Comparison of ENCODE assay signal across 8 mouse cellular contexts in the genomic region with DNA sequence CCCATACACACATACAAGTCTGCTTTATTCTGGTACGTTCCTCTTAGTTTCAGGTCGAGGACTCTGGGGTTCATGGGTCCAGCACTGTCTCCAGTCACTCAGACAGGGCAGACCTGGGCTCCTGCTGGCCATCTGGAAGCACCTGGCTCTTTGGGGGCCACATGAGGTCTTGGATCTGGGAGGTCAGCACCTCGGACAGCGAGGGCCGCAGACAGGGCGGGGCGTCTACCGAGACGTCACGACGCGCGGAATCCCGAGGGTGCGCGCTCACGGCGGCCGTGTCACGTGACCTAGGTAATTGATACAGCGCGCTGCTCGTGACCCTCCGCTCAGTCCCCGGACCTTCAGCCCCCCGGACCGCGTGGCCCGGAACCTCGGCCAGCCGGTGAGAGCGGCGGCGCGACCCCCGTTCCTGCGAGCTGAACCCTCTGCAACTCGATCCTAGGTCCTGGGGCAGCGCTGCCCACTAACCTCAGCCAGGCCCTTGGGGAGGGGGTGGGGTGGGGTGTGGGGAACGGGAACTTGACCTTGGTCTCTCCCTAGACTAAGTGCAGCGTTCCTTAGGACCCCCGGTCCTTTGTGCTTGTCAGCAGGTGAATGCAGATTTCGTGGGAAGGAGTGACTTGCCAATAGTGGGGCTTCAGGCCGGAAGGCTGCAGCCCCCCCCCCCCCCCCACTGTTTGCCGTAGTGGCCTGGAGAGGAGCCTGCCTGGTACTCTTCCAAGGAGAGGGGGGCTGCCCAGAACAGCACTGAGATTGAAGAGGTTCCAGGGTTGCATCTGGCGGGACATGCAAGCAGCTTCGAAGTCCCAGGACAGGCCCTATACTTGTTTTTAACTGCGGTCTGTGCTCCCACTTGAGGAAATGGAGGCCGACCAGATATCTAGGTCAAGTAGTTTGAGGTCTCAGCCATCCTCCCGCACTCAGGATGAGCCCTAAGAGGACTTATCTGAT. TPM values are rescaled to one million over a fixed set of nuclear protein-coding genes. Genes with fewer than 3 reads are reported as not detected.
A peak's percentile ranks its signal among the peaks of the same experiment; 100 is the strongest.
DNase-seq lines count a peak whose midpoint lies in the region; ATAC-seq and TF ChIP-seq lines count a peak whose summit lies in the region.

A gene (plus strand): TSS at position 288 of the 954 bp plus-strand sequence.

- H3K27me3 ChIP-seq in Patski, result peaks cover 8% of the 10 kb centered on the region

- POLR2A ChIA-PET in Patski (lab: Charles Lee), result no interaction called here

- WGBS in lung, adult 2 months, result 3% methylated on average over 50 of the region's 50 CpGs

- CTCF ChIA-PET in Patski (lab: Charles Lee), result no interaction called here

- peak; percentile 53 for ATAC-seq in Patski

- no peak for TF ChIP-seq POLR2A in lung, adult 2 months (IDR thresholded peaks at IDR 0.05; ENCODE audit: borderline replicate concordance, extremely low read depth, low read depth, low read length)

- no peak for TF ChIP-seq CTCF in Patski (IDR thresholded peaks at IDR 0.05)
- TF ChIP-seq CTCF in lung, adult 2 months (IDR thresholded peaks at IDR 0.05; ENCODE audit: insufficient read depth, low read length), result no peak

- DNase-seq in Patski (ENCODE audit: low read depth, low spot score), result peak; percentile 22
- DNase-seq in cerebellum, adult 9-10 months, result peak; percentile 81
- DNase-seq in forelimb bud, embryonic 11.5 days (ENCODE audit: low read depth, low spot score), result peak; percentile 91
- DNase-seq in heart, postnatal 4 days, result peak; percentile 85
- peak; percentile 60 to 80 for DNase-seq in layer of hippocampus, adult 8-10 months (ENCODE audit: low spot score in 2 of 2)
- DNase-seq in lung, adult 2 months, result peak; percentile 44
- DNase-seq in ovary, adult 18-20 months (ENCODE audit: low spot score), result peak; percentile 66
- peak; percentile 67 for DNase-seq in thymus, postnatal 14 days

- in situ Hi-C loops in Patski (cut with MboI; ENCODE audit: low pct_unique_long_range_greater_than_20kb), result no loop called here

- no peaks in the 10 kb centered on the region for H3K4me1 ChIP-seq in lung, adult 2 months (ENCODE audit: control insufficient read depth, insufficient read depth, low read length)

- H3K4me3 ChIP-seq in lung, adult 2 months (replicated peaks; ENCODE audit: extremely low read depth, low read depth, low read length), result peak within 1 kb of the TSS; percentile 58

RNA-seq across cellular contexts. Expression of the gene that starts here (rescaled TPM):
- 20.6 TPM for polyA plus RNA-seq in Patski (2021)
- 10 to 100 TPM in 1 of 2 experiments, 1 to 10 TPM in 1; 9.7 to 11.3 TPM for total RNA-seq in heart, postnatal 4 days (2021)
- 100 to 1,000 TPM in 2 of 4 experiments, 10 to 100 TPM in 2; 98.6 to 108 (median 101) TPM for total RNA-seq in layer of hippocampus, adult 8-10 months (2022)
- 0.93 and 1.3 TPM in 2 replicates for polyA plus RNA-seq in lung, adult 2 months (2012; rRNA removed)

Comparison
In these comparisons a context has a peak if more than half of its experiments do, and no peak if none do; other contexts are left out.
1. Peak in every context shown above with its lines: DNase-seq, ATAC-seq and H3K4me3 ChIP-seq.
2. RNA of the gene that starts here (total RNA-seq): 98.6 to 108 TPM in layer of hippocampus, adult 8-10 months; 9.7 to 11.3 TPM in heart, postnatal 4 days; every median in the first group is over 4 times any median in the second.
3. DNase-seq: peak in every context shown above with its lines; median percentile 91 in forelimb bud, embryonic 11.5 days; 85 in heart, postnatal 4 days; 81 in cerebellum, adult 9-10 months; 70 in layer of hippocampus, adult 8-10 months; 67 in thymus, postnatal 14 days; 66 in ovary, adult 18-20 months; 44 in lung, adult 2 months; 22 in Patski.